Mouse (Mus musculus): ENCODE results near the gene Ankrd6. TPM values are rescaled to one million over a fixed set of nuclear protein-coding genes. Genes with fewer than 3 reads are reported as not detected.

The Ankrd6 gene
- total and polyA plus RNA-seq, 2 experiments from 2014 or later: 2.3 to 20.0 TPM

- Histone ChIP-seq H3K4me2 (ENCODE audit: low read depth, low read length) (no peak overlapping the region), H3K9ac (replicated peaks; ENCODE audit: low read depth, low read length) (no peak overlapping the region), H3K4me1 (ENCODE audit: control insufficient read depth, insufficient read depth) (peaks cover 13% of the 10 kb centered on the region), H3K27me3 (ENCODE audit: control insufficient read depth, insufficient read depth, low read length) (no peaks in the 10 kb centered on the region), H3K4me3 (ENCODE audit: low read depth, low read length) (no peak overlapping the region), H3K9me3 (replicated peaks; ENCODE audit: control insufficient read depth, low read length) (no peaks in the 10 kb centered on the region), H3K36me3 (replicated peaks; ENCODE audit: control insufficient read depth, insufficient read depth, low read length) (no peaks in the 10 kb centered on the region), H3K27ac (ENCODE audit: low read depth) (no peak overlapping the region)
- ATAC-seq (ENCODE audit: insufficient read depth, low read depth): no peak
- no peak for TF ChIP-seq CTCF (IDR thresholded peaks at IDR 0.05; ENCODE audit: low read depth)
- no peak for TF ChIP-seq EP300 (IDR thresholded peaks at IDR 0.05; ENCODE audit: low read depth)
- DNase-seq (ENCODE audit: low spot score): no peak
- 71% methylated on average over 7 of the region's 7 CpGs for WGBS
Observed at GRCm38 (mm10) chr4:32920863-32921262, 29.8 kb downstream of the Ankrd6 start.

GRCm38 (mm10) chr4:32918571-32918970 is 32.1 kb downstream of the Ankrd6 start:
- 0 out of 2 replicates have a peak, but pooled peaks cover 4% of the 10 kb centered on the region for H3K4me1 ChIP-seq (ENCODE audit: control insufficient read depth, insufficient read depth)
- H3K27me3 ChIP-seq (ENCODE audit: control insufficient read depth, insufficient read depth, low read length): no peaks in the 10 kb centered on the region
- H3K4me2 ChIP-seq (ENCODE audit: low read depth, low read length): no peak overlapping the region
- H3K4me3 ChIP-seq (ENCODE audit: low read depth, low read length): no peak overlapping the region
- H3K9ac ChIP-seq (replicated peaks; ENCODE audit: low read depth, low read length): no peak overlapping the region
- no peak for ATAC-seq (ENCODE audit: insufficient read depth, low read depth)
- H3K9me3 ChIP-seq (replicated peaks; ENCODE audit: control insufficient read depth, low read length): no peaks in the 10 kb centered on the region
- H3K27ac ChIP-seq (ENCODE audit: low read depth): no peak overlapping the region
- no peaks in the 10 kb centered on the region for H3K36me3 ChIP-seq (replicated peaks; ENCODE audit: control insufficient read depth, insufficient read depth, low read length)
- DNase-seq (ENCODE audit: low spot score): no peak
- WGBS: 55% methylated on average over 5 of the region's 5 CpGs
- TF ChIP-seq CTCF (IDR thresholded peaks at IDR 0.05; ENCODE audit: low read depth) (no peak), EP300 (IDR thresholded peaks at IDR 0.05; ENCODE audit: low read depth) (no peak)

- Histone ChIP-seq H3K9ac (replicated peaks; ENCODE audit: low read depth, low read length) (no peak overlapping the region), H3K9me3 (replicated peaks; ENCODE audit: control insufficient read depth, low read length) (no peaks in the 10 kb centered on the region), H3K27ac (ENCODE audit: low read depth) (no peak overlapping the region), H3K36me3 (replicated peaks; ENCODE audit: control insufficient read depth, insufficient read depth, low read length) (no peaks in the 10 kb centered on the region), H3K4me2 (ENCODE audit: low read depth, low read length) (no peak overlapping the region), H3K4me3 (ENCODE audit: low read depth, low read length) (no peak overlapping the region), H3K4me1 (ENCODE audit: control insufficient read depth, insufficient read depth) (no peaks in the 10 kb centered on the region), H3K27me3 (ENCODE audit: control insufficient read depth, insufficient read depth, low read length) (no peaks in the 10 kb centered on the region)
- TF ChIP-seq CTCF (IDR thresholded peaks at IDR 0.05; ENCODE audit: low read depth) (no peak), EP300 (IDR thresholded peaks at IDR 0.05; ENCODE audit: low read depth) (no peak)
- 57% methylated on average over 6 of the region's 6 CpGs for WGBS
- ATAC-seq (ENCODE audit: insufficient read depth, low read depth): no peak
- no peak for DNase-seq (ENCODE audit: low spot score)
Observed at GRCm38 (mm10) chr4:32916689-32917385, 33.8 kb downstream of the Ankrd6 start.

GRCm38 (mm10) chr4:32915928-32916327 is 34.7 kb downstream of the Ankrd6 start:
- no peaks in the 10 kb centered on the region for H3K27me3 ChIP-seq (ENCODE audit: control insufficient read depth, insufficient read depth, low read length)
- H3K4me1 ChIP-seq (ENCODE audit: control insufficient read depth, insufficient read depth): no peaks in the 10 kb centered on the region
- no peak overlapping the region for H3K27ac ChIP-seq (ENCODE audit: low read depth)
- H3K9ac ChIP-seq (replicated peaks; ENCODE audit: low read depth, low read length): no peak overlapping the region
- 43% methylated on average over 8 of the region's 8 CpGs for WGBS
- H3K36me3 ChIP-seq (replicated peaks; ENCODE audit: control insufficient read depth, insufficient read depth, low read length): no peaks in the 10 kb centered on the region
- ATAC-seq (ENCODE audit: insufficient read depth, low read depth) (no peak), DNase-seq (ENCODE audit: low spot score) (peak; percentile 28)
- no peak for TF ChIP-seq EP300 (IDR thresholded peaks at IDR 0.05; ENCODE audit: low read depth)
- no peaks in the 10 kb centered on the region for H3K9me3 ChIP-seq (replicated peaks; ENCODE audit: control insufficient read depth, low read length)
- H3K4me3 ChIP-seq (ENCODE audit: low read depth, low read length): no peak overlapping the region
- no peak overlapping the region for H3K4me2 ChIP-seq (ENCODE audit: low read depth, low read length)

GRCm38 (mm10) chr4:32909996-32910395 is 40.6 kb downstream of the Ankrd6 start:
- Histone ChIP-seq H3K9me3 (replicated peaks; ENCODE audit: control insufficient read depth, low read length) (no peaks in the 10 kb centered on the region), H3K4me2 (ENCODE audit: low read depth, low read length) (no peak overlapping the region), H3K9ac (replicated peaks; ENCODE audit: low read depth, low read length) (no peak overlapping the region), H3K27ac (ENCODE audit: low read depth) (no peak overlapping the region), H3K36me3 (replicated peaks; ENCODE audit: control insufficient read depth, insufficient read depth, low read length) (no peaks in the 10 kb centered on the region), H3K4me1 (ENCODE audit: control insufficient read depth, insufficient read depth) (peaks cover 11% of the 10 kb centered on the region), H3K4me3 (ENCODE audit: low read depth, low read length) (no peak overlapping the region), H3K27me3 (ENCODE audit: control insufficient read depth, insufficient read depth, low read length) (no peaks in the 10 kb centered on the region)
- TF ChIP-seq EP300 (IDR thresholded peaks at IDR 0.05; ENCODE audit: low read depth) (no peak), CTCF (IDR thresholded peaks at IDR 0.05; ENCODE audit: low read depth) (no peak)
- WGBS: 89% methylated on average over 1 of the region's 1 CpGs
- DNase-seq (ENCODE audit: low spot score) (no peak), ATAC-seq (ENCODE audit: insufficient read depth, low read depth) (no peak)

Data from heart, postnatal 0 days (tissue).